Mouse (Mus musculus) T-cell, adult 2 months (primary cell): ENCODE measurements around the gene Whrn.

Source experiments
- DNase-seq: peaks from one replicate; pipeline ENCODE4 v3.0.0; 2022; ENCODE audit warnings: low spot score

Whrn gene

GRCm38 (mm10) chr4:63408247-63408646 is 87.5 kb downstream of the Whrn start:
- no peak for DNase-seq

- DNase-seq: no peak
These were observed 90.1 kb downstream of the Whrn start for GRCm38 (mm10) chr4:63405683-63406082.

GRCm38 (mm10) chr4:63405051-63405450 is 90.7 kb downstream of the Whrn start:
- peak; percentile 57 for DNase-seq

- DNase-seq: peak; percentile 60
These were observed 91.6 kb downstream of the Whrn start for GRCm38 (mm10) chr4:63404205-63404604.

GRCm38 (mm10) chr4:63403040-63403959 is 92.5 kb downstream of the Whrn start, which contains the start of gene Akna:
Akna (minus strand) TSS chr4:63403354.
- DNase-seq: peak; percentile 79

GRCm38 (mm10) chr4:63402558-63402957 is 93.2 kb downstream of the Whrn start:
- no peak for DNase-seq

GRCm38 (mm10) chr4:63402056-63402455 is 93.7 kb downstream of the Whrn start:
- DNase-seq: no peak

- DNase-seq: no peak
These were observed 94.2 kb downstream of the Whrn start for GRCm38 (mm10) chr4:63401620-63402019.

GRCm38 (mm10) chr4:63400541-63401306 is 95.1 kb downstream of the Whrn start:
- DNase-seq: peak; percentile 66

- no peak for DNase-seq
These were observed 96.0 kb downstream of the Whrn start for GRCm38 (mm10) chr4:63399691-63400270.

GRCm38 (mm10) chr4:63398854-63399609 is 96.8 kb downstream of the Whrn start:
- DNase-seq: peak; percentile 81

GRCm38 (mm10) chr4:63397981-63398537 is 97.7 kb downstream of the Whrn start:
- no peak for DNase-seq

- DNase-seq: peak; percentile 59
These were observed 104.5 kb downstream of the Whrn start for GRCm38 (mm10) chr4:63391322-63391721.

- DNase-seq: no peak
These were observed 105.8 kb downstream of the Whrn start for GRCm38 (mm10) chr4:63389887-63390528.

- peak; percentile 74 for DNase-seq
These were observed 106.5 kb downstream of the Whrn start for GRCm38 (mm10) chr4:63389121-63389886.

- DNase-seq: no peak
These were observed 107.8 kb downstream of the Whrn start for GRCm38 (mm10) chr4:63388029-63388428.

GRCm38 (mm10) chr4:63385784-63386183 is 110.0 kb downstream of the Whrn start:
- peak; percentile 93 for DNase-seq

- DNase-seq: no peak
These were observed 110.5 kb downstream of the Whrn start for GRCm38 (mm10) chr4:63385253-63385652.

GRCm38 (mm10) chr4:63384262-63384661 is 111.5 kb downstream of the Whrn start:
- DNase-seq: peak; percentile 41

GRCm38 (mm10) chr4:63383474-63383873 is 112.3 kb downstream of the Whrn start:
- no peak for DNase-seq
